Mouse (Mus musculus) mature B cell (primary cell): ENCODE data around the gene Atp6v1c2.

Experiments
- in situ Hi-C: fragments of 300-500 bp; cut with MboI; formaldehyde crosslinking; loops from 2 replicates; pipeline ENCODE4 v1.14.3; 2019

The Atp6v1c2 gene

DNA sequence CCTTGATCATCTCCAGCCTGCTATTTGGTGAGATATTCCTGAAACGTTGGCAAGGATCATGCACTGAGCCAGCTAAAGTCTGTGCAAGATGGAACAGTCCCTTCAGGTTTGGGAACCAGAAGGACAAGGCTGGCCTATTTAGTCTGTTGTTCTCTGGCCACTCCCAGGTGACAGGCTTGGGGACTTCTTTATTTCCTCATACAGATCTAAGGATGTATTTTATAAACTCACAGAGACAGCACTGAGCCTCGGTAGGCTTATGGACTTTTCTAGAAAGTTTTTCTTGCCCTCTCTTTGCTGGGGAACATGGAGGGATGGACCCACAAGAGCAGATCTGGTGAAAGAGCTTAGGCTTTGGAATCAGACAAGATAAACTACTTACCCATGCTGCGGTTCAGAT is at the start of gene Atp6v1c2:
Gene Atp6v1c2, minus strand, starts transcription at position 101 of the 400 bp plus-strand sequence.
- in situ Hi-C loops: no loop called here

- in situ Hi-C loops: no loop called here
Observed at GRCm38 (mm10) chr12:17376521-17376920, 47.4 kb upstream of the Atp6v1c2 start.

DNA sequence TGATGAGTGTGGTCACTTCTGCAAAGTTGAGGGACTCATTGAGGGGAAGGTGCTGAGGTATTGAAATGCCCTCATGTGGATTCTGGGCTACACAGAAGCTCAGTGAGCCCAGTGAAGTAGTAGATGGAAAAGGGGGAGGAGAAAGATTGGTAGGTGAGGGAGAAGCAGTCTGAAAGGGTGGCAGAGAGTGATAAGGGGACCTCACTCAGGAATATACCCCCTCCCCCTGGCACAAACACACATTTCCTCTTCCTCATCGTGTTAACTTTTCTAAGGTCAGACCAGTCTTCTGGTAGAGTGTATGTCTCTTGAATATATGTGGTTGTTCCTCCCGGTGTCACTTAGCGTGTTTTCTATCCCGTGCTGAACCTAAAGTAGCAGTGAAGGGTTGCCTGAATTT is 46.1 kb upstream of the Atp6v1c2 start:
- in situ Hi-C loops: no loop called here

- in situ Hi-C loops: no loop called here
Observed at GRCm38 (mm10) chr12:17373470-17373975, 44.4 kb upstream of the Atp6v1c2 start.

DNA sequence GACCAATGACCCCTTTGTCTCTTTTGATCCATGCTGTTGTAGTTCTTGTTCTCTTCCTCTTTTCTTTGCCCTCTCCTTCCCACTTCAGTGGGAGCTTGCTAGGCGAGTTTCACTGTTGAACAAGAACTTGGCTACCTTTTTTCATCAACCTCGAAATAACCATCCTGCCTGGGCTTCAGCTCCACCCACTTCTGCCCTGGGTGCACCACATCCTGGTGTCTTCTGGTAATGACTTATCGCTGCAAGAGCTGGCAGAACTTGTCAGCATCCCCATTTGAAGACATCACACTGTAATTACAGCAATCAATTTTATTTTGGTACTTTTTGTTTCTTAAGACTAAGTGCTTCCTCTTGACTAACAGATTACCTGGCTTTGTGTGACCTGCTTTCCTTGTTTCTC is 43.5 kb upstream of the Atp6v1c2 start:
- in situ Hi-C loops: no loop called here

GRCm38 (mm10) chr12:17371589-17372235 is 42.6 kb upstream of the Atp6v1c2 start:
- in situ Hi-C loops: no loop called here

GRCm38 (mm10) chr12:17369551-17370325 is 40.6 kb upstream of the Atp6v1c2 start:
- in situ Hi-C loops: loop anchor here (10.0 kb wide), 1 partner anchor 315 kb away; no protein-coding TSS in a partner anchor

DNA sequence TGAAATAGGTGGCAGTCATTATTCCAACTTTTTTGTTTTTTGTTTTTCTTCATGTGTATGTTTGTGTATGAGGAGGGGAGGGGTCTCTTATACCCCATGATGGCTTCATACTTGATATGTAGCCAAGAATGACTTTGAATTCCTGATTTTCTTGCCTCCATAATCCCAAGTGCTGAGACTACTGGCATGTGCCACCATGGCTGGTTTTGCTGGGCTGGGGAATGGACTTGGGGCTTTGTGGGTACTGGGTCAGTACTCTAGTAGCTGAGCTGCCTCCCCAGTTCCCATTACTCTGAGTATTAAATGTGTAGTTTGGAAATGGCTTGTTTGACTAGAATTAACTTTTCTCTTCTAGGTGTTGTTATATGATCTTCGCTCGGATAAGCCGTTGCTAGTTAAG is 40.0 kb upstream of the Atp6v1c2 start:
- in situ Hi-C loops: loop anchor here (10.0 kb wide), 1 partner anchor 316 kb away; no protein-coding TSS in a partner anchor

DNA sequence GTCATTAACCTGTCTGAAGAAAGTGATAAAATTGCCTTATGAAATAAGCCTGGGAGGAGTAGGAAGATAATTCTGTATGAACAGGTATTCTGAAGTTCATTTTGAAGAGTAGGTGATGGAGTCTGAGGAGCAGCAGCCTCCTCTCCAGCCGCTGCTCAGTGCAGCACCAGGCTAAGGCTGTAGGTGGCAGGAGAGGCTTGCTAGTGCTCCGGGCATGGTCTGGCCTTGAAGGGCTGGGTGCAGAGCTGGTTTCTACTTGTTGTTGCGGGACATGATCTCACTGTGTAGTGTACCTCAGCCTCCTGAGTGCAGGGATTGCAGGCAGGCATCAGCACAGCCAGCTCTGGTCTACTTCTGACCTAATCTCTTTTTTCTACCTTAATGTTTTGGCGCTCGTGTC is 37.8 kb upstream of the Atp6v1c2 start:
- in situ Hi-C loops: loop anchor here (10.0 kb wide), 1 partner anchor 318 kb away; no protein-coding TSS in a partner anchor

- in situ Hi-C loops: loop anchor here (10.0 kb wide), 1 partner anchor 322 kb away; no protein-coding TSS in a partner anchor
Observed at GRCm38 (mm10) chr12:17362316-17362715, 33.2 kb upstream of the Atp6v1c2 start.

DNA sequence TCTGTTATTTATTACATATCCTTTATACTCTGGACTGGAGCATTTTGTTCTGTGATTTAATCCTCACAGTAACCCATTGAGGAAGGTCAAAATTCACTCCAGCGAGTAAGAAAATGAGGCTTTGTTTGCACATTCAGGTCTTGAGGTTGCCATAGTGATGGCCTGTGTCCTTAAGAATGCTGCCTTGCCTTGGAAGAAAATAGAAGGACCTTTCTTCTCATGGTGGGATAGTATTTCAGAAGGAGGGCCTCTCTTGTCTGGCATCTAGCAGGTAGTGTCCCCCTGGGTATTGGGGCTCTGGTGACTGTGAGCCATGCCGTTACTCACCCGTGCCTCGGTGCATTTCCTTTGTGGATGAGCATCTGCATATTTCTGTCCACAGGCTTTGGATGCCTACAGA is 31.5 kb upstream of the Atp6v1c2 start:
- in situ Hi-C loops: loop anchor here (10.0 kb wide), 1 partner anchor 324 kb away; no protein-coding TSS in a partner anchor

- in situ Hi-C loops: loop anchor here (10.0 kb wide), 1 partner anchor 325 kb away; no protein-coding TSS in a partner anchor
Observed at GRCm38 (mm10) chr12:17360104-17360503, 30.9 kb upstream of the Atp6v1c2 start.

DNA sequence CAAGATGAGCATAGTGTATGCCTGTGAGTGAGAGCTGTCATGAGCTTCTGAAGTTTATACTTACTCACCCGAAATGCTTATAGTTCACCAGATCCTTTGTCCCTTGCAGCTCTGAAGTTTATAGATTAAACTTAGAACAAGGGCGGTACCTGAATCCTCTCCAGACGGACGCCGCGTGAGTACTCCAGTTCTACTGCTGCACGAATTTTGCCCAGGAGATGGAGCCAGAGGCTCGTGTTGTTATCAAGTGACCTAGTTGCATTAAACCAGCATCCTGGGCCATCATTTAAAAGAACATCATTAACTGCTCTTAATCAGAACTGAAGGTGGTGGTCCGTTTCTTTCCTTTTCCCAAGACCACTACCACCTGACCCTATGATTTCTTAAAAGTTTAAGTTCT is 29.8 kb upstream of the Atp6v1c2 start:
- in situ Hi-C loops: no loop called here

GRCm38 (mm10) chr12:17357795-17358194 is 28.6 kb upstream of the Atp6v1c2 start:
- in situ Hi-C loops: no loop called here

DNA sequence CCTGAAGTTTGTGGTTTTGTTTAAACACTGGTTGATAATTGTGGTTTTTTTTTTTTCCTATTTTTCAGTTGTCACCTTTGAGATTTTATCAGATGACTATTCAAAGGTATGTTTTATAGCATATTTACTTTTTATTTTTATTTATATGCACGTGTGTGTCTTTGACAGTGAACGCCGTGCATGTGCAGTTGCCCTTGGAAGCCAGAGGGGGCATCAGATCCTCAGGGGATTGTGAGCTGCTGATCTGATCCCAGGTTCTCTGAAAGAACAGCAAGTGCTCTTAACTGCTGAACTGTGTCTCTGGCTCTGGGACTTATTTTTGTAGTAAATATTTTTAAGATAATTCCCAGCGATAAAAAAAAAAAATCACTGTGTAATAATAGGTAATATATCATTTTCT is 27.7 kb upstream of the Atp6v1c2 start:
- in situ Hi-C loops: no loop called here

DNA sequence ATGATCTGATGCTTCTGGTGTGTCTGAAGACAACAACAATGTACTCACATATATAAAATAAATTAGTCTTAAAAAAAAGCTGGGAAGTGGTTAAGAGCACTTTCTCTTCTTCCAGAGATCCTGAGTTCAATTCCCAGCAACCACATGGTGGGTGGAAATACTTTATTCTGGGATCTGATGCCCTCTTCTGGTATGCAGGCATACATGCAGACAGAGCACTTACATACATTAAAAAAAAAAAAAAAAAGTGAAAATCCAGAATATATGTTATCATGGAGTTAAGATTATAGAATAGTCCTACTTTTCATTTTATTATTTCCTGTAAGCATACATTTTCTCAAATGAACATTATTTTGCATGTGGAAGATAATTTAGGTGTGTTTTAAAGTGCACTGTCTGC is 20.9 kb upstream of the Atp6v1c2 start:
- in situ Hi-C loops: no loop called here

- in situ Hi-C loops: no loop called here
Observed at GRCm38 (mm10) chr12:17348048-17349036, 19.2 kb upstream of the Atp6v1c2 start, which contains the start of gene Nol10. Gene Nol10, plus strand, starts transcription at chr12:17348458.

DNA sequence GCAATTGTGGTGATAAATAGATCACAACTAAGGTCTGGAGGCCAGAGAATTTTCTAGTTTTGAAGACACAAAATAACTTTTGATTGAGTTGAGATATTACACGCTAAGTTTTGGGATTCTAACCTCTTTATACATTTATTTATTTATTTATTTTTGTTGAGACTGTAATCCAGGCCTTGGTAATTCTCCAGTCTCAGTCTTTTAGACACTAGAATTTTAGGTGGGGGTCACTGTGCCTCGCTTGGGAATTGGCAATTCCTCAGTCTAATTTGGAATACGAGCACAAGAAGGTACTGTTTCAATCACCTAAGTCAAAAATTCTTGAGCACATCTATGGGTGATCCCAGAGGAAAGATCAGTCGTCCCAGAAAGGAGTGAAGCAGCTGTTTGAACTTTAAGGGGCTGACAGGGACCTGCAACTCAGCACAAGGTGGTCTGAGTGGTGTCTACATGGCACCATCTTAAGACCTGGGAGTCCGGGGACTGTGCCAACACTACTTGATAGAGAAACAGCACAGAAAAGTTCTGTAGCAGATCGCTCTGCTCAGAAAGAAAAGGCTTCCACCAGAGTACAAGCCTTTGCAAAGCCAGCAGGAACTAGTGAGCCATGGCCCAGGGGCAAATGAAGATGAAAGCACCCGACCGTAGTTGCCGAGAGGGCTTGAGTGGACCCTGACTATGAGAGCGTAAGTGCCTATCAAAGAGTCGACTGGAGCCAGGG is 18.3 kb upstream of the Atp6v1c2 start:
- in situ Hi-C loops: no loop called here

GRCm38 (mm10) chr12:17339114-17339905 is 10.2 kb upstream of the Atp6v1c2 start:
- in situ Hi-C loops: no loop called here

GRCm38 (mm10) chr12:17338338-17338737 is 9.2 kb upstream of the Atp6v1c2 start:
- in situ Hi-C loops: no loop called here
